Mouse (Mus musculus) ES-E14 (cell line): Measurements from ENCODE around the gene 2700081O15Rik.

ENCODE experiments used
- CHD2 ChIP-seq: IDR thresholded peaks from 2 replicates; pipeline ENCODE4 v1.6.1; 2014; ENCODE audit warnings: mild to moderate bottlenecking, low read depth, low read length, inconsistent platforms
- HCFC1 ChIP-seq: IDR thresholded peaks from 2 replicates; pipeline ENCODE4 v1.6.1; 2012; ENCODE audit warnings: low read length, inconsistent platforms, borderline replicate concordance; ENCODE audit not compliant: insufficient read depth
- MAFK ChIP-seq: IDR thresholded peaks from 2 replicates; pipeline ENCODE4 v1.6.1; 2014; ENCODE audit warnings: mild to moderate bottlenecking, low read depth, low read length, inconsistent platforms; ENCODE audit not compliant: insufficient read depth
- ZNF384 ChIP-seq: IDR thresholded peaks from 2 replicates; pipeline ENCODE4 v1.6.1; 2012; ENCODE audit warnings: low read depth, low read length, inconsistent platforms

DNA sequence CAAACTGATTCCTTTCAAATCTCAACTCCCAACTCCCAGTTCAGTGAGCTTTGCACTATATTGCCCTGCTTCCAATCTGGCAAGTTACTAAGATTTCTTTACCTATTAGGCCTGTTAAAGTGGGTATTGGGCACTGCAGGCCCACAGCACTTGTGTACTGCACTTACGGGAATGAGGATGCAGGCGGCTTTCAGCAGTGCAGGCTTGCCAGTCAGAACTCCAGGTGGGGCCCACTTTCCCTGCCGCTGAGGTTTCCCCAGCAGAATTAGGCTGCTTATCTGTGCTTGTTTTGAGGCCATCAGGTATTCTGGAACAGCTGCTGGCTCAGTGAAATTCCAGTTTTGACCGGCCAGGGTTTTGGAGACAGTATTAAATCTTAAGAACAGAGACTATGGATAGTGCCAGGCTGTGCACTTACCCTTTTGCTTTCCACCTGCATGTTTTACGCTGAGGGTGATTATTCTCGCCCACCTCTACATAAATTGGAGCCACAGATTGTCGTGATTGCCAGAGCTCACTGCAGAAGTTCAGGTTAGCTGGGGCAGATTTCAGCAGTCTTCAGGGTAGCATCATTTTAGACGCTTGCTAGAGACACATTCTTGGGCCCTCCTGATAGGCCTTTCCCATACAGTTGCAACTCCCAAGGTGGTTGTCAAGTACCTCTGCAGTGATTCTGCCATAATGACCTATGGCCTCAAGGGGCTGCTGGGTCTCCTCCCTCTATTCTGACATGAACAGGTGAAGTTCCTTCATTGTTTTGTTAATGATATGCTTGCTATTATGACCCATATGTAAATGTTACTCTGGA lies 7.4 kb downstream of the 2700081O15Rik start:
- TF ChIP-seq ZNF384 (no peak), MAFK (no peak), CHD2 (no peak), HCFC1 (no peak)
